Mouse (Mus musculus) G1E (cell line): ENCODE data around the gene C1qtnf1. TPM values are rescaled to one million over a fixed set of nuclear protein-coding genes. Genes with fewer than 3 reads are reported as not detected.

ENCODE experiments used
- ATAC-seq: 2 replicates; pipeline ENCODE4 v1.8.0; 2016; ENCODE audit warnings: mild to moderate bottlenecking; ENCODE audit not compliant: insufficient number of reproducible peaks, poor library complexity, low FRiP score, severe bottlenecking; ENCODE audit errors: extremely low read depth
- DNase-seq: peaks from one replicate; pipeline ENCODE4 v3.0.0; 2012; ENCODE audit warnings: low spot score
- H3K27me3 ChIP-seq: 2 replicates; pipeline ENCODE4 v1.6.1; 2012; ENCODE audit warnings: mild to moderate bottlenecking, low read length, inconsistent platforms; ENCODE audit not compliant: insufficient read depth
- H3K36me3 ChIP-seq: replicated peaks from 2 replicates; pipeline ENCODE3; 2012; ENCODE audit warnings: mild to moderate bottlenecking, inconsistent platforms
- H3K4me1 ChIP-seq: 2 replicates; pipeline ENCODE4 v1.6.1; 2012; ENCODE audit warnings: low read depth, low read length, inconsistent platforms, mixed read lengths; ENCODE audit not compliant: insufficient read depth
- H3K4me3 ChIP-seq: 2 replicates; pipeline ENCODE4 v1.5.1; 2012; ENCODE audit warnings: low read depth, mild to moderate bottlenecking, inconsistent platforms, low read length, moderate library complexity, mixed read lengths
- H3K9me3 ChIP-seq: replicated peaks from 2 replicates; pipeline ENCODE4 v1.6.1; 2012; ENCODE audit warnings: inconsistent platforms
- CTCF ChIP-seq: IDR thresholded peaks from 2 replicates; pipeline ENCODE4 v1.5.1; 2012; ENCODE audit warnings: low read depth, low read length, inconsistent platforms, mixed read lengths
- GATA1 ChIP-seq: IDR thresholded peaks from 2 replicates; pipeline ENCODE4 v1.6.1; 2012; ENCODE audit warnings: borderline replicate concordance, low read length, inconsistent platforms, mixed read lengths
- GATA2 ChIP-seq: IDR thresholded peaks from 2 replicates; pipeline ENCODE4 v1.6.1; 2012; ENCODE audit warnings: low read depth, low read length, inconsistent platforms, borderline replicate concordance
- POLR2AphosphoS5 ChIP-seq: IDR thresholded peaks from 2 replicates; pipeline ENCODE4 v1.6.1; 2012; ENCODE audit warnings: low read depth, low read length, inconsistent platforms; ENCODE audit not compliant: insufficient replicate concordance
- TAL1 ChIP-seq: conservative IDR thresholded peaks from 2 replicates; pipeline ENCODE4 v1.6.1; 2012; ENCODE audit warnings: low read depth, low read length, inconsistent platforms, mixed read lengths
- polyA plus RNA-seq: library from polyadenylated mRNA; stranded (reverse); fragments of >175 nt; gene quantifications from 2 replicates; pipeline ENCODE4 v1.2.3, GENCODE M21; 2012
- total RNA-seq, 2 experiments: library from RNA; stranded (forward) in 1 of 2; stranded (reverse) in 1 of 2; fragments of 200-1000 nt in 1 of 2; fragments of >200 nt in 1 of 2; fragmentation: Nextera tagmentation in 1 of 2; gene quantifications; 2 replicates each; pipeline ENCODE4 v1.2.3; 2014 to 2017

The C1qtnf1 gene
- total and polyA plus RNA-seq, 3 experiments, result 0.11 TPM; not detected in 2

- H3K27me3 ChIP-seq, result peaks cover 12% of the 10 kb centered on the region
- no peak for ATAC-seq
- no peak overlapping the region for H3K4me3 ChIP-seq
- no peak for TF ChIP-seq TAL1
- no peak for TF ChIP-seq GATA2
- H3K9me3 ChIP-seq, result no peaks in the 10 kb centered on the region
- H3K4me1 ChIP-seq, result no peaks in the 10 kb centered on the region
- H3K36me3 ChIP-seq, result no peaks in the 10 kb centered on the region
- DNase-seq, result no peak
Measured at GRCm38 (mm10) chr11:118431100-118431948, 3.3 kb downstream of the C1qtnf1 start.

- Histone ChIP-seq H3K4me3 (no peak overlapping the region), H3K4me1 (no peaks in the 10 kb centered on the region), H3K9me3 (no peaks in the 10 kb centered on the region), H3K27me3 (peaks cover 6% of the 10 kb centered on the region; the same call in 1 of the 2 replicates), H3K36me3 (no peaks in the 10 kb centered on the region)
- ATAC-seq (no peak), DNase-seq (no peak)
- TF ChIP-seq CTCF (no peak), GATA2 (no peak), GATA1 (no peak), POLR2AphosphoS5 (no peak), TAL1 (no peak)
Measured at GRCm38 (mm10) chr11:118433398-118433868, 5.4 kb downstream of the C1qtnf1 start.

- ATAC-seq (no peak), DNase-seq (no peak)
- H3K27me3 ChIP-seq, result 0 out of 2 replicates have a peak, but pooled peaks cover 3% of the 10 kb centered on the region
- TF ChIP-seq GATA2 (no peak), TAL1 (no peak), GATA1 (no peak), CTCF (no peak), POLR2AphosphoS5 (no peak)
- no peaks in the 10 kb centered on the region for H3K4me1 ChIP-seq
- no peaks in the 10 kb centered on the region for H3K36me3 ChIP-seq
- no peaks in the 10 kb centered on the region for H3K9me3 ChIP-seq
- no peak overlapping the region for H3K4me3 ChIP-seq
Measured at GRCm38 (mm10) chr11:118434093-118434492, 6.1 kb downstream of the C1qtnf1 start.

- Histone ChIP-seq H3K9me3 (peaks cover 4% of the 10 kb centered on the region), H3K4me3 (no peak overlapping the region), H3K36me3 (no peaks in the 10 kb centered on the region), H3K27me3 (0 out of 2 replicates have a peak, but pooled peaks cover 3% of the 10 kb centered on the region), H3K4me1 (no peaks in the 10 kb centered on the region)
- no peak for TF ChIP-seq CTCF
- no peak for TF ChIP-seq GATA1
- no peak for TF ChIP-seq GATA2
- TF ChIP-seq TAL1, result no peak
- no peak for TF ChIP-seq POLR2AphosphoS5
- DNase-seq, result no peak
- no peak for ATAC-seq
Measured at GRCm38 (mm10) chr11:118436471-118436935, 8.5 kb downstream of the C1qtnf1 start.

GRCm38 (mm10) chr11:118438665-118439414 is 10.8 kb downstream of the C1qtnf1 start:
- Histone ChIP-seq H3K4me1 (no peaks in the 10 kb centered on the region), H3K9me3 (peaks cover 8% of the 10 kb centered on the region), H3K4me3 (no peak overlapping the region), H3K27me3 (peaks cover 3% of the 10 kb centered on the region; the same call in 1 of the 2 replicates), H3K36me3 (no peaks in the 10 kb centered on the region)
- no peak for TF ChIP-seq GATA1
- TF ChIP-seq POLR2AphosphoS5, result no peak
- TF ChIP-seq GATA2, result no peak
- TF ChIP-seq TAL1, result no peak
- no peak for TF ChIP-seq CTCF
- DNase-seq (no peak), ATAC-seq (no peak)

DNA sequence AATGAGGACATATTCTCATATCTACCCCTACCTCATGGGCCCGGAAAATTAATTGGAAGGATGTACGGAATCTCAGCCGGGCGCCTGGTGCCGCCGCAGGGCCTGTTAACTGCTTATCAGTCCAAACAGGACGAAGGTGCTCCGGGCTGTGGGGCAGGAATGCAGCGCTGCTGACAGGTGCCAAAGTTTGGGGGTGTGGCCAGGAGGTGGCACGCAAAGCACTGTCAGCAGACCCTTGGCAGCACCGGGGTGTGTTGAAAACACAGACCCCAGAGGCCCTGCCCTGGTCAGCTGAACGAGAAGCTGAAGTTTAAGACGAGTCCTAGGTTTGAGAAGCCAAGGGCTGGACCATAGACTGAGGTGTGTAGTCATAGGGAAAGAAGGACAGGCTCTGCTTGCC is 14.7 kb downstream of the C1qtnf1 start:
- DNase-seq (no peak), ATAC-seq (no peak)
- H3K9me3 ChIP-seq, result peaks cover 8% of the 10 kb centered on the region
- no peak overlapping the region for H3K4me3 ChIP-seq
- H3K27me3 ChIP-seq, result peaks cover 4% of the 10 kb centered on the region; the same call in 1 of the 2 replicates
- no peaks in the 10 kb centered on the region for H3K36me3 ChIP-seq
- no peaks in the 10 kb centered on the region for H3K4me1 ChIP-seq
- no peak for TF ChIP-seq TAL1
- TF ChIP-seq GATA2, result no peak
- TF ChIP-seq GATA1, result no peak
- no peak for TF ChIP-seq CTCF
- TF ChIP-seq POLR2AphosphoS5, result no peak
